Mouse (Mus musculus): ENCODE results near the gene Trim62. TPM values are rescaled to one million over a fixed set of nuclear protein-coding genes. Genes with fewer than 3 reads are reported as not detected.
A peak's percentile ranks its signal among the peaks of the same experiment; 100 is the strongest.
"Not testable (repeated sequence)": the region's sequence is repeated elsewhere in the genome, so short reads cannot be mapped to it uniquely, and the experiment has no call there.

The Trim62 gene
- polyA plus RNA-seq, 1 experiment: 3.8 TPM

DNA sequence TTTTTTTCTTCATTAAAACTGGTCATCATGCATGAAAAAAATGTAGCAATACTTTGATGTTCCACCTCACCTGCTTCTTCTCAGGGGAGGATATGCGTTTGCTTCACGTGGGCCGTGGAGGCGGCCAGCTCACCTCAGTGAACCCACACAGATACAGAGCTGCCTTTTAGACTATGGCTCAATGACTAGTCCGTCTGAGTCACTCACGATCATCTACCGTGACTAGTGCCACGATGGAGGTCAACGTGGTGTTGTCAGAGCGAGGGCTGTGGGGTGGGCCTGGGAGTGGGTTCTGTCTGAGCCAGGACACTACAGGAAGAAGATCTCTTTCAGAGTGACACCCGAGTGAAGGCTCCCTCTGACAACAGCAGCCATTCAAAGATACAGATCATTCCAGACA is 30.3 kb upstream of the Trim62 start:
- H3K4me3 ChIP-seq (ENCODE audit: insufficient read depth, low read length): no peak overlapping the region
- no peaks in the 10 kb centered on the region for H3K4me1 ChIP-seq (ENCODE audit: control insufficient read depth, insufficient read depth, low read length)
- H3K27ac ChIP-seq (ENCODE audit: insufficient read depth, low read length): no peak overlapping the region
- no peak for TF ChIP-seq POLR2A (IDR thresholded peaks at IDR 0.05; ENCODE audit: low read depth, low read length)
- no peak for TF ChIP-seq CTCF (IDR thresholded peaks at IDR 0.05; ENCODE audit: borderline replicate concordance, insufficient read depth, low read length)

DNA sequence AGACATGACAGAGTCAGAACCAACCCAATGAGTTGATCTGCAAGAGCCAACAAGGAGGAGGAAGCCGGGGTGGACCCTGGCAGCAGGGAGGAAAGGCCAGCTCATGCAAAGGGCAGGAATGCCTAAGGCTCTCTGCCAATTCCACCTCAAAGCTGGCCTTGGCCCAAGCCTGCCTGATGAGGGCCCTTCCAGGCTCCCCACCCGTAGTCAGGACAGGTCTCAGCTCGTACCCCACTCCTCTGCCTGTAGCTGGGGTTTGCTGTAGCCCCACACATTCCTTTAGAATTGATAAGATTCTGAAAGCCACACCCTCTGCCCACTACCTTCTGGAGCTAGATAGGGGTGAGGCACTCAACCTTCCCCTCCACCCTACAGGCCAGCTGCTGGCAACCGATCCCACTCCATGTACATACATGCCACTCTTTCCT is 27.8 kb upstream of the Trim62 start:
- no peak for TF ChIP-seq CTCF (IDR thresholded peaks at IDR 0.05; ENCODE audit: borderline replicate concordance, insufficient read depth, low read length)
- no peak for TF ChIP-seq POLR2A (IDR thresholded peaks at IDR 0.05; ENCODE audit: low read depth, low read length)
- Histone ChIP-seq H3K27ac (ENCODE audit: insufficient read depth, low read length) (no peak overlapping the region), H3K4me3 (ENCODE audit: insufficient read depth, low read length) (no peak overlapping the region)

GRCm38 (mm10) chr4:128857212-128857611 is 26.2 kb upstream of the Trim62 start:
- TF ChIP-seq CTCF (IDR thresholded peaks at IDR 0.05; ENCODE audit: borderline replicate concordance, insufficient read depth, low read length) (no peak), POLR2A (IDR thresholded peaks at IDR 0.05; ENCODE audit: low read depth, low read length) (no peak)
- Histone ChIP-seq H3K27ac (ENCODE audit: insufficient read depth, low read length) (no peak overlapping the region), H3K4me1 (ENCODE audit: control insufficient read depth, insufficient read depth, low read length) (no peaks in the 10 kb centered on the region), H3K4me3 (ENCODE audit: insufficient read depth, low read length) (no peak overlapping the region)

More for the DNA sequence above, 27.8 kb upstream of the Trim62 start:
- H3K4me1 ChIP-seq (ENCODE audit: control insufficient read depth, insufficient read depth, low read length): no peaks in the 10 kb centered on the region

DNA sequence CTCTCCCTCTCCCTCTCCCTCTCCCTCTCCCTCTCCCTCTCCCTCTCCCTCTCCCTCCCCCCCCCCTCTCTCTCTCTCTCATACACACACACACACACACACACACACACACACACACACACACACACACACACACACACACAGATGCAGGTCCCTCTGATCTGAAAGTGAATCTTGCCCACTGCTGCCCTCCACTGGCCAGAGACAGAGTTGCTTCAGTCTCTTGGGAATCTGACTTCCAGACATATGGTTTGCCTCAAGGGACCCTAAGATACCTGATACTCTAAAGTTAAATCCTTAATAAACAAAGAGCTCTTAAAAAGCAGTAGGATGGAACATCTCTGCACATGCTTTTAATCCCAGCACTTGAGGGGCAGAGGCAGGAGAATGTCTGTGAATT is 25.2 kb upstream of the Trim62 start:
- not testable (repeated sequence) for H3K4me1 ChIP-seq (ENCODE audit: control insufficient read depth, insufficient read depth, low read length); H3K27ac ChIP-seq (ENCODE audit: insufficient read depth, low read length); H3K4me3 ChIP-seq (ENCODE audit: insufficient read depth, low read length)
- peak; percentile 54; the same call in 1 of the 2 replicates for TF ChIP-seq CTCF (IDR thresholded peaks at IDR 0.05; ENCODE audit: borderline replicate concordance, insufficient read depth, low read length)

DNA sequence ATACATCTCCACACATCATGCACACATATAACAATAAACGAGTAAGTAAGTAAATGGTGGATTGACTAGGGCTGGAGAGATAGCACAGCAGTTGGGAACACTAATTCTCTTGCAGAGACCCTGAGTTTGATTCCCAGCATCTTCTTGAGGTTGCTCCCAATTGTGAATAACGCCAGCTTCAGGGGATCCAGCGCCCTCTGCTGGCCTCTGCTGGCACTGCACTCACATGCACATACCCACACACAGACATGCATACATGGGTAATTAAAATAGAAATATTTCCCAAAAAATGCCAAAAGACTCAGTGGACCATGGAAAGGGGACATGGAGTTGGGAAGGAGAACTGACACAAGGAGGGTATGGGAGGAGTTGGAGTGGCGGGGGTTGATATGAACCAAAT is 24.5 kb upstream of the Trim62 start:
- Histone ChIP-seq H3K27ac (ENCODE audit: insufficient read depth, low read length) (no peak overlapping the region), H3K4me1 (ENCODE audit: control insufficient read depth, insufficient read depth, low read length) (no peaks in the 10 kb centered on the region), H3K4me3 (ENCODE audit: insufficient read depth, low read length) (no peak overlapping the region)
- TF ChIP-seq POLR2A (IDR thresholded peaks at IDR 0.05; ENCODE audit: low read depth, low read length) (no peak), CTCF (IDR thresholded peaks at IDR 0.05; ENCODE audit: borderline replicate concordance, insufficient read depth, low read length) (0 out of 2 replicates have a peak, but pooled peaks have one; percentile 12)

GRCm38 (mm10) chr4:128872992-128873391 is 10.4 kb upstream of the Trim62 start:
- no peak overlapping the region for H3K4me3 ChIP-seq (ENCODE audit: insufficient read depth, low read length)
- TF ChIP-seq CTCF (IDR thresholded peaks at IDR 0.05; ENCODE audit: borderline replicate concordance, insufficient read depth, low read length) (no peak), POLR2A (IDR thresholded peaks at IDR 0.05; ENCODE audit: low read depth, low read length) (no peak)
- no peak overlapping the region for H3K27ac ChIP-seq (ENCODE audit: insufficient read depth, low read length)
- no peaks in the 10 kb centered on the region for H3K4me1 ChIP-seq (ENCODE audit: control insufficient read depth, insufficient read depth, low read length)

DNA sequence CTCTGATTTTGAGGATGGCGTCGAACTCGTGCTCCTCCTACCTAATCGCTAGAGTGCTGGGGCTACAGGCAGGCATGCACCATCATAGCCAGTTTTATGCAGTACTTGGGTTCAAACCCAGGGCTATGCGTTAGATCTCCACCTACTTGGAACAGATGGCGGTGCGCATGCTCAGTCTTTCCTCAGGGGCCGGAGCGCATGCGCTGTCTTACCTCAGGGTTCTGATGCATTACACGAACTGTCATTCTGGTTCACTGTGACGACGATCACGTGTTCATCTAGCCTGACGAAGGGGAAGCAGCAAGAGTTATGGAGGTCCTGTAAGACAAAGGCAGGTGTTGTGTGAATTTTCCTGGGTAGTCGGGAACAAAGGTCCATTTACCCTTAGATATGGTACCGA is 9.3 kb upstream of the Trim62 start:
- TF ChIP-seq POLR2A (IDR thresholded peaks at IDR 0.05; ENCODE audit: low read depth, low read length): no peak
- TF ChIP-seq CTCF (IDR thresholded peaks at IDR 0.05; ENCODE audit: borderline replicate concordance, insufficient read depth, low read length): no peak
- Histone ChIP-seq H3K27ac (ENCODE audit: insufficient read depth, low read length) (no peak overlapping the region), H3K4me1 (ENCODE audit: control insufficient read depth, insufficient read depth, low read length) (no peaks in the 10 kb centered on the region), H3K4me3 (ENCODE audit: insufficient read depth, low read length) (no peak overlapping the region)

GRCm38 (mm10) chr4:128875439-128875838 is 7.9 kb upstream of the Trim62 start:
- no peaks in the 10 kb centered on the region for H3K4me1 ChIP-seq (ENCODE audit: control insufficient read depth, insufficient read depth, low read length)
- H3K27ac ChIP-seq (ENCODE audit: insufficient read depth, low read length): no peak overlapping the region
- no peak overlapping the region for H3K4me3 ChIP-seq (ENCODE audit: insufficient read depth, low read length)
- TF ChIP-seq POLR2A (IDR thresholded peaks at IDR 0.05; ENCODE audit: low read depth, low read length) (no peak), CTCF (IDR thresholded peaks at IDR 0.05; ENCODE audit: borderline replicate concordance, insufficient read depth, low read length) (no peak)

- no peak overlapping the region for H3K4me3 ChIP-seq (ENCODE audit: insufficient read depth, low read length)
- H3K4me1 ChIP-seq (ENCODE audit: control insufficient read depth, insufficient read depth, low read length): no peaks in the 10 kb centered on the region
- H3K27ac ChIP-seq (ENCODE audit: insufficient read depth, low read length): no peak overlapping the region
- TF ChIP-seq CTCF (IDR thresholded peaks at IDR 0.05; ENCODE audit: borderline replicate concordance, insufficient read depth, low read length) (no peak), POLR2A (IDR thresholded peaks at IDR 0.05; ENCODE audit: low read depth, low read length) (no peak)
Observed at GRCm38 (mm10) chr4:128877520-128877919, 5.9 kb upstream of the Trim62 start.

DNA sequence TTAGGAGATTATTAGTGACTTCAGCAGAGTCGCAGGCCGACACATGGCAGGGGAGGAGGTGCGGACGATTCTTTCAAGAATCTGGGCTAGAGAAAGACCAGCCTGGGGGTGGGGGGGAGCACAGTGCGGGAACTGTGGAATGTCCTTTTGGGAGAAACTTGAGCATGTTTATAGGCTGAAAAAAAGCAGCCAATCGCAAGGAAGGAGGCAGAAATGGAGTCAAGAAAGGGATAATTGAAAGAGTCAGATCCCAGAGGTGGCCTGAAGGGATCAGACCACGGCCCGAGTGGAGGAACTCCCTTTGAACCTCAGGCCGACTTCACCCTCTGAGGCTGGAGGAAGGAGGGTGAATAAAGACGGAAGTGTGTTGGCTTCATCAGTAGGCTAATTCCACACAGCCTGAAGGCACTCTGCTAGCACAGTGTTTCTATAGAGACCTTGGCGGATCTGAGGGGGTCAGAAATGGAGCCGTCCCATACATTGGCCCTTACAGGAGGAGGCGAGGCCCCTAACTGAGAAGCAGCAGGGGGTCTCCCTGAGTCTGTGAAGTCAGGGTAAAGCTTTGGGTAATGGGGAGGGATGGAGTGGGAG is 4.4 kb upstream of the Trim62 start:
- TF ChIP-seq POLR2A (IDR thresholded peaks at IDR 0.05; ENCODE audit: low read depth, low read length) (no peak), CTCF (IDR thresholded peaks at IDR 0.05; ENCODE audit: borderline replicate concordance, insufficient read depth, low read length) (no peak)
- H3K27ac ChIP-seq (ENCODE audit: insufficient read depth, low read length): no peak overlapping the region
- H3K4me3 ChIP-seq (ENCODE audit: insufficient read depth, low read length): no peak overlapping the region
- no peaks in the 10 kb centered on the region for H3K4me1 ChIP-seq (ENCODE audit: control insufficient read depth, insufficient read depth, low read length)
